Mouse (Mus musculus) bone marrow macrophage, adult 2 months (primary cell): Measurements from ENCODE around the gene Rnf157.

Experiments
- CTCF ChIP-seq: IDR thresholded peaks from 2 replicates; pipeline ENCODE4 v1.5.1; 2012; ENCODE audit warnings: low read depth, mild to moderate bottlenecking, low read length, moderate library complexity
- POLR2A ChIP-seq: IDR thresholded peaks from 2 replicates; pipeline ENCODE4 v1.6.1; 2012; ENCODE audit warnings: mild to moderate bottlenecking, low read depth, low read length, borderline replicate concordance

DNA sequence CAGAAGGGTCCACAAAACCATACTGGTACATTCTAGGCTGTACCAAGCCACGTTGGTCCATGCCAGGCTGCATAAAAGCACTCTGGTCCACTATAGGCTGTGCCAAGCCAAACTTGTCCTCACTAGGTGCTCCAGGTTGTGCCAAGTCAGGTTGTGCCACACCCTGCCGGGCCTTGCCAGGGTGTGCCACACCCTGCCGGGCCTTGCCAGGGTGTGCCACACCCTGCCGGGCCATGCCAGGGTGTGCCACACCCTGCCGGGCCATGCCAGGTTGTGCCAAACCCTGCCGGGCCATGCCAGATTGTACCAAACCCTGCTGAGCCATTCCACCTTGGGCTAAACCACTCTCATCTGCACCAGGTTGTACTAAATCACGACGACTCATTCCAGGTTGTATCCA is 43.4 kb upstream of the Rnf157 start:
- TF ChIP-seq POLR2A (no peak), CTCF (no peak)
